Mouse (Mus musculus) lung, postnatal 4 days (tissue): ENCODE measurements at regions not wholly inside any gene's neighbourhood (a gene's known extent, or its start where the extent isn't known, plus 50 kb on each side); places are given as distances from the start of the nearest gene placed in this dataset.
A peak's percentile ranks its signal among the peaks of the same experiment; 100 is the strongest.
"Not testable (repeated sequence)": the region's sequence is repeated elsewhere in the genome, so short reads cannot be mapped to it uniquely, and the experiment has no call there.

Source experiments
- DNase-seq, 2 experiments: peaks; one replicate each; pipeline ENCODE4 v3.0.0; 2021

- no peak for DNase-seq
Measured at GRCm38 (mm10) chr3:9132104-9132751, 477.7 kb downstream of the Zfp704 start.

DNA sequence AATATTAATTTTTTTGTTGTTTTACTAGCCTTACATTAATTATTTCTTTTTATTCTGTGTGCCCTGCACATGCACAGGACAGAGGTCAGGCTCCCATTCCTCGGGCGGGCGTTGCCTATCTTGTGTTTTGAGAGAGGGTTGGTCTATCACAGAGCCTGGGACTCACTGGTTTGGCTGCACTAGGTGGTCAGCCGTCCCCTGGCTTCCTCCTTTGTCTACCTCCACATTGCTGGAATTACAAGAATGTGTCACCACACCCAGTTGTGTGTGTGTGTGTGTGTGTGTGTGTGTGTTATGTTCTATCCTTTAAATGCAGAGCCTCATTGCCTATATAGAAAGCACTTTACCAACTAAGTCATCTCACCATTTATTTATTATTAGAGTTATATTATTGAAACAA lies 478.5 kb downstream of the Zfp704 start:
- no peak for DNase-seq

DNA sequence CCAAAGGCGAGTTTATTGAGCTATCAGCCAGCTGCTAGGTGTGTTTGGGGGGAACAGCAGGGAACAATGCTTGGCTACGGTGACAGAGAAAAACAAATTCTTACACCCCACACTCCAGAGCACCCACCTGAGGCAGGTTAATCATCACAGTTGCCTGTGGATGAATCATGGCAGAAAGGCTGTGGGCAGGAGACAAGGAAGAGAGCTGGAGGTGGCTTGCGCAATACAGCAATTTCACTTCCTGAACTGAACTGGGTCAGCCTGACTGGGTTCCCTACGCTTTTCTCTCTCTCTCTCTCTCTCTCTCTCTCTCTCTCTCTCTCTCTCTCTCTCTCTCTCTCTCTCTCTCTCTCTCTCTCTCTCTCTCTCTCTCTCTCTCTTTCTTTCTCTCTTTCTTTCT lies 481.5 kb downstream of the Zfp704 start:
- peak in 1 of 2 experiments; percentile 42 for DNase-seq

GRCm38 (mm10) chr3:9123079-9123478 lies 486.8 kb downstream of the Zfp704 start:
- DNase-seq = peak; percentile 32 to 56

GRCm38 (mm10) chr3:9117913-9118312 lies 492.0 kb downstream of the Zfp704 start:
- no peak for DNase-seq

DNA sequence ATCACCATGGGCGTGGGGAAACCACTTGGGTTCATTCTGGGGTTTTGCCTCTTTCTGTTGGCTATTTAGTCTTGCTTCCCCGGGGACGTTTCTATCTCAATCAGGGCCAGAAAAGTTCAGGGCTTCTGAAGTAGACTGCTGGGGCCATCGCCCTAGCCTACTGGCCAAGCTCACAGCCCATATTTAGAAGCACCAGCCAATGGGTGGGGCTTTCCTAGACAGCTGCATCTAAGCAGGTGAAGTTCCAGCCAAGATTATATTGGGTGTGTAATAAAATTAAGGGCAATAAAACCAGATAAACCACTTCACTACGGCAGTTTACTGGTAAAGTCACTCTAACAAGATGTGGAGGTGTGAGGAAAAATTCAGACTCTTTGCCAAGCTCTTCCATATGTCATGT lies 496.5 kb downstream of the Zfp704 start:
- DNase-seq = no peak

DNA sequence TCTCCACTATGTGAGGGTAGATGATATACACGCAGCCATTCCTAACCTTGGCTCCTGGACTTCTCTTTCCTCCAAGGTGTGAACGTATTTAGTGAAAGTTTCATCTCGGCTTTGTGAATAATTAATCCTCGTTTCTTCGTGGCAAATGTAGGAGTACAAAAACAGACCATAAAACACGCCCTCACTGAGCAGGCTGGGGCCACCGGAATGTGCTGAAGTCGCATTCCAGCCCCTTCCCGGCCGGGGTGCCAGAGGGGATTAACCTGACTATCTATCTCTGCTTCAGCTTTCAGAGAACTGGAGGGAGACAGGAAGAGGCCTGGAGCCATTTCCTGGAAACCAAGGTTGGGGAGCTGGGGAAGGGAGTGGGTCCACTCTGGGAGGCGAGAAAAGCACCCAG lies 499.1 kb downstream of the Zfp704 start:
- no peak for DNase-seq

GRCm38 (mm10) chr3:9109991-9110390 lies 499.9 kb downstream of the Zfp704 start:
- DNase-seq = no peak

DNA sequence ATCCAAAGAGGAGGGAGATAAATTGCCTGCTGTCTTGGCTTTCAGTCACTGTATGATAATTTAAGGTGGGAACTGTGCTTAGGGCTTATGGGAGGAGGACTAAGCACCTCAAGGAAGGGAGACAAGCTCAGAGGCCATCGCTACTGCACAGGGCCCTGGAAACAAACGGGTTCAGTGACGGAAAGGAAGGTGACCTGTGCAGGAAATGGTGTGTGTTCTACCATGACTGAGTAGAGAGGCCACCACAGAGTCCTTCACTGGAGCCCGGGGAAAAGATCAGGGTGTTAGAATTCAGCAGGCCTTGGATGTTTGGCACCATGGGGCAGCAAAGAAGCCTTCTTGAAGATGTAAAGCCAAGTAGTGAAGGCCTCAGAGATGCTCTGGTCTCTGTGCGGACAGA lies 500.4 kb downstream of the Zfp704 start:
- DNase-seq = no peak

DNA sequence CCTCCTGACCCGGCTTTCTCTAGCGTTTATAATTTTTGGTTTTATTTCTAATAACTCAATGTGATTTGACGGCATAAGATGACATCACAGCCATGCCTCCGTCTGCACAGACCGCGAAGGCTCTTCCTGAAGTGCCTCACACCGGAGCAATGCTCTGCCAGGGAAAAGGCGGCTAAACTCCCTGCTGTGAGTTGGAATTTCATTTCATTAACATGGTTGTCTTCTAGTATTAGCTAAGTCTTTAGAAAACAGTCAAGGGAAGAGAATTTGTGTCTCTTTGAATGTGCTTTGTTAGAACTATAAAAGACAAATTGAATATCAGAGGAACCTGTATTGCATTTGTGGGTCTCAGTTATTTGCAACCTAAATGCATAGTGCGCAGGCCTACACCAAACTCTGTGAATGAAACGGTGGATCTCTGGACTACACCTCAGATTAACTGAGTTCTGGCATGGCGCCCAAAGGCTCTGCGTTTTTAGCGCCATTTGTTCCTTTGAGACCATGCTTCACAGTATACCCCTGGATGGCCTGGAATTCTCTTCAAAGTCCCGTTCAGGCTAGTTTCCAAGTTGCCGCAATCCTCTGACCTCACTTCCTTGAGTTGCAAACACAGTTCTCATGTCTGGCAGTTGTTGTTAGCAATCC lies 502.0 kb downstream of the Zfp704 start:
- DNase-seq = no peak

DNA sequence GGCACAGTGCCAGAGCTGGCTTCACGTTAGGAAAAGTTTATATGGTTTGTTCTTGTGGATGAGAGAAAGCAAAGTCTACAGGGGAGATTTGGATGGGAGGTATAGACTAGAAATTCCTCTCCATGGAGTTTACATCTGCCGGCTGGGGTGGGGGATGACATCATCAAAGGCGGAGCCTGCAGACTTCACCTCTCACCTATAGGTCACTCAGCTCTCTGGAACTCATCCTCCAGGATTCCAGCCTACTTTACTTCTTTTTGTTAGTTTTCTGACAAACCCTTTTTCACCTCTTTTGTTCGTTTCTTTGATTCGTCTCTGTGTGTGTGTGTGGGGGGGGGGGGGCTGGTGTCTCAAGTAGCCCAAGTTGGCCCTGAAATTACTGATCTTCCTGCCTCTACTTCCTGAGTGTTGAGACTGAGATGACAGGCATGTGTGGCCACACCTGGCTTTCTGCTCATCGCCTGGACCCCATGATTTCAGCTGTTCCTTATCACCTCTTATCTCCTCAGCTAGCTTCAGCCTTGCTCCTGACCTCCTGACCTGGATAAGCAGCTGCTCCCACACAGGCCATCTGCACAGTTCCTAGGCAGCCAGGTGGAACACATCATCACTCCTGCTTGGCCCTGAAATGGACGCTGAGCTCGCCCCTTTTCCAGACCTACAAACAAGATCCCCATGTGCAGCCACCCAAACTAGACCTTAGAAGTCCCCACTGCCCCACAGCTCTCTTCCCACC lies 504.5 kb downstream of the Zfp704 start:
- no peak for DNase-seq

DNA sequence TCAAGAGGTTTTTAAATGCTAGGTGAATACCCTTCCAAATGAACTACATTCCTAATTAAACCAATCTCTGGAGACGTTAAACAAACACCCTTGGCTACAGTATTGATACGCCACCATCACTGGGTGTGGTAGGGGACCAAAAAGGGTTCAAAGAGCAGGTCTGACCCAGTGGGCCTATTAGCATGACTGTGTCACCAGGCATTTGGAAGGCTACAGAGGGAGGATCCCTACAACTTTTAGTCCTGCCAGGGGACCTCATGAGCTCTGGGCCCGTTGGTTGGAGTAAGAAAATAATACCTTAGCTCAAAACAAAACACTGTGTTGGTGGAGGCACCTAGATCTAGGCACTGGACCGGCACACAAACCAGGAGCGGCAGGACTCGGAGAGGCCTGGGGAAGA lies 506.4 kb downstream of the Zfp704 start:
- DNase-seq = no peak

- DNase-seq = no peak
Measured at GRCm38 (mm10) chr3:9101240-9101639, 508.6 kb downstream of the Zfp704 start.

DNA sequence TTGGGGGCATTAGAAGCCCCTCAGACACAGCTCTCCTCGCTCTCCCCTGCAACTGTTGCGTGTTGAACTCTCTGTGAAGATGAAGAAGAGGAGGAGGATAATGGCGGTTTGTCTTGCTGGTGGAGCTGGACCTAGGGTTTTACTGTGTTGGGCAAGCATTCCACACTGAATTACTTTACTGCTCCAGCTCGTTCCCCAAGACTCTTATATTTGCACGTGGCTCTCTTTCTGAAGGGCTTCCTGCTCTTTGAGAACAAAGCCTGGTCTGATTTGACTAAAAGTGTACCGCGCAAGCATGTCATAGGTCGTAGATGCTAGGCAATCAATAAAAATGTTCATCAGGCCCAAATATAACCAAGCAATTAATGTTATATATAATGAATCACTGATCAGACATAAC lies 509.1 kb downstream of the Zfp704 start:
- DNase-seq = no peak

- DNase-seq = no peak
Measured at GRCm38 (mm10) chr3:9098441-9098840, 511.4 kb downstream of the Zfp704 start.

DNA sequence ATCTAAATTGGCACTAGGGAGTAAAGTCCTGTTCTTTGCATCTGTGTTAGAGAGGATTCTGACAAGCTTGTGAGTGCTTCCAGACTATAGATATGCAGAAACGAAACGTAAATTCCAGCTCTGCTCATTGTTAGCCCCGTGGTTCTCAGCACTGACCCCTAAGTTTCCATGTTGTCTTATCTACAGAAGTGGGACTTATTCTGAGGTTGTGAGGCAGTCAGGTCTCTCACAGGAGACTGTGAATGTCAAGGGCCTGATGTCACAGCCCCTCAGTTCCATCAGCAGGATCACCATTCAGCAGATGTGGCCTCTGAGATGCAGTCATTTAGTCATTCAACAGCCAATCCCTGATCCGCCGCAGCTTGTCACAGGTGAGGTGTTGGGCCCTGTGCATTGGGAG lies 525.8 kb downstream of the Zfp704 start:
- no peak for DNase-seq

DNA sequence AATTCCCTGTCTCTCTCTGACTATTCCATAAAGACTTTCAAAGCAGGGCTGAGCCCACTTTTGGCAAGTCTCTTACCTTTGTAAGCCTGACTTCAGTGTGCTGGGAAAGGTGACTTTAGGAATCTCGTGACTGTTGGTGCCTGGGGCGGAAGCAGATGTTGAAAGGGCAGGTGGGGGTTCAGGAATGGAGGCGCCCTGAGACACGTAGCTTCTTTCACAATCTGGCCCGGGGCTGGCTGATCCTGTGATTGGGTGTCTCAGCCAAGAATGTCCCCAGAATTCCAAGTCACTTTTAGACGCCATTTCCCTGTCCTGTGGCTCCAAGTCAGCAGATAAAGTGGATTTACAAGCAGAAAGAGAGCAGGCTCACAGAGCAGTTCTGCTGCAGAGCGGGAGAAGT lies 527.8 kb downstream of the Zfp704 start:
- no peak for DNase-seq

GRCm38 (mm10) chr3:9078201-9078600 lies 531.7 kb downstream of the Zfp704 start:
- no peak for DNase-seq

DNA sequence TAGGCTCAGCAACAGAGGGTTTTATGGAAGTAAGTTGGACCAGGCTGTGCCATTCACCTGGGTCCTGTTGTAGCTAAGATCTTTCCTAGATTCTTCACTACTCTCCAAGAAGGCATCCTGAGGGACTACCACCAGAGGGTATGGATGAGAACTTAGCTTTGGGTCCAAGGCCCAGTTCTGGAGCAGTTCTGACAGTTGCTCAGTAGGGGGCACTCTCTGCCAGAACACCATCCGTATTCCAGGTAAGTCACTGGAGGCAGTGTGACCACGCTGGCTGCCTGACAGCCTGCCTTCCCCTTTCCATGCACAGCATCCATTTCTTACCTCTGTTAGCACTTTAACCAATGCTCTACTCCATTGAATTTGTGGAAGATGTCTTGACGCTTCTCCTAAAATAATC lies 533.2 kb downstream of the Zfp704 start:
- DNase-seq = peak; percentile 58 to 70

DNA sequence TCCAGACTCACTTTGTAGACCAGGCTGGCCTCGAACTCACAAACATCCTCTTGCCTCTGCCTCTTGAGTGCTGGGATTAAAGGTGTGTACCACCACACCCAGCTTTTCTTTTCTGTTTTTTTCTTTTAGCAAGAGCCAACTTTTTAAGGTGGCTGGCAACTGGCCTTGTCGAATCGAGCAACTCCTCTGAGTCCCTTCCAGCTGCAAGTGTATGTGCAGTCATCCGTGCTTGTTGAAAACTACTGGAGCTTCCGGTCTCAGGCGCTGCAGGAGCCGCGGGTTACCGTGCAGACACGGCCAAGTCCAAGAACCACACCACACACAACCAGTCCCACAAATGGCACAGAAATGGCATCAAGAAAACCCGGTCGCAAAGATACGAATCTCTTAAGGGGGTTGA lies 537.4 kb downstream of the Zfp704 start:
- not testable (repeated sequence) for DNase-seq

GRCm38 (mm10) chr3:9067048-9067447 lies 542.8 kb downstream of the Zfp704 start:
- DNase-seq = peak; percentile 67 to 85

- no peak for DNase-seq
Measured at GRCm38 (mm10) chr3:9066374-9066773, 543.5 kb downstream of the Zfp704 start.

GRCm38 (mm10) chr3:9065892-9066291 lies 544.0 kb downstream of the Zfp704 start:
- no peak for DNase-seq
